Mouse (Mus musculus): ENCODE measurements around the gene Hspb8. TPM values are rescaled to one million over a fixed set of nuclear protein-coding genes. Genes with fewer than 3 reads are reported as not detected.

Gene Hspb8
- total and polyA plus RNA-seq, 3 experiments: not detected

- Histone ChIP-seq H3K4me2 (ENCODE audit: insufficient read depth, low read depth, poor library complexity, severe bottlenecking) (no peak overlapping the region), H3K4me1 (ENCODE audit: control insufficient read depth in 1 of 2, insufficient read depth in 2 of 2) (no peaks in the 10 kb centered on the region), H3K4me3 (replicated peaks in 1 of 3; ENCODE audit: low read depth in 2 of 3, low read length in 2 of 3, poor library complexity in 1 of 3) (no peak overlapping the region), H3K27me3 (replicated peaks) (no peaks in the 10 kb centered on the region), H3K9ac (ENCODE audit: insufficient read depth, low read depth) (no peak overlapping the region), H3K36me3 (replicated peaks in 1 of 2; ENCODE audit: control insufficient read depth in 1 of 2, insufficient read depth in 1 of 2, low read length in 1 of 2) (no peaks in the 10 kb centered on the region), H3K9me3 (replicated peaks; ENCODE audit: low read length) (peaks cover 89% of the 10 kb centered on the region), H3K27ac (ENCODE audit: insufficient read depth, low read depth) (no peak overlapping the region), H3K79me2 (replicated peaks; ENCODE audit: control insufficient read depth, extremely low read depth, insufficient read depth, poor library complexity, severe bottlenecking) (no peaks in the 10 kb centered on the region)
- no peak for DNase-seq (ENCODE audit: extremely low read depth)
- TF ChIP-seq POLR2AphosphoS2 (IDR thresholded peaks at IDR 0.05; ENCODE audit: low read depth, low read length): no peak
- TF ChIP-seq SMC3 (IDR thresholded peaks at IDR 0.05; ENCODE audit: low read depth, low read length): no peak
- TF ChIP-seq JUND (conservative IDR thresholded peaks at IDR 0.05; ENCODE audit: low read depth, low read length): no peak
- TF ChIP-seq SIN3A (IDR thresholded peaks at IDR 0.05; ENCODE audit: low read length): no peak
- TF ChIP-seq ZKSCAN1 (IDR thresholded peaks at IDR 0.05; ENCODE audit: borderline replicate concordance, low read depth, low read length): no peak
- TF ChIP-seq POLR2A (IDR thresholded peaks at IDR 0.05; ENCODE audit: low read depth, low read length): no peak
- no peak for TF ChIP-seq GABPA (IDR thresholded peaks at IDR 0.05; ENCODE audit: insufficient replicate concordance, low read depth, low read length)
- no peak for TF ChIP-seq IRF4 (IDR thresholded peaks at IDR 0.05; ENCODE audit: low read depth, low read length)
- TF ChIP-seq PAX5 (IDR thresholded peaks at IDR 0.05; ENCODE audit: low read length): no peak
- TF ChIP-seq MYC (IDR thresholded peaks at IDR 0.05; ENCODE audit: low read depth, low read length): no peak
- dilution Hi-C loops (cut with MboI; ENCODE audit: extremely low pct_ligation_motif_present, extremely low pct_unique_long_range_greater_than_20kb, low sequenced_read_pairs): no loop called here
- in situ Hi-C loops (cut with MboI; ENCODE audit: low pct_ligation_motif_present, low pct_unique_long_range_greater_than_20kb, low sequenced_read_pairs): no loop called here
Measured at GRCm38 (mm10) chr5:116392603-116393002, 30.1 kb downstream of the Hspb8 start.

GRCm38 (mm10) chr5:116389856-116390542, 32.7 kb downstream of the Hspb8 start:
- H3K27me3 ChIP-seq (replicated peaks): no peaks in the 10 kb centered on the region
- TF ChIP-seq HCFC1 (IDR thresholded peaks at IDR 0.05; ENCODE audit: low read depth, low read length) (no peak), JUND (conservative IDR thresholded peaks at IDR 0.05; ENCODE audit: low read depth, low read length) (no peak), MEF2A (IDR thresholded peaks at IDR 0.05; ENCODE audit: borderline replicate concordance, low read depth, low read length) (no peak), MAZ (IDR thresholded peaks at IDR 0.05; ENCODE audit: low read depth, low read length) (no peak), ELF1 (IDR thresholded peaks at IDR 0.05; ENCODE audit: low read depth, low read length) (no peak), E2F4 (IDR thresholded peaks at IDR 0.05; ENCODE audit: insufficient replicate concordance, low read depth, low read length) (no peak), CHD1 (IDR thresholded peaks at IDR 0.05; ENCODE audit: low read depth, low read length) (no peak), BHLHE40 (IDR thresholded peaks at IDR 0.05; ENCODE audit: low read depth, low read length) (no peak), RAD21 (IDR thresholded peaks at IDR 0.05; ENCODE audit: low read depth, low read length) (no peak), UBTF (IDR thresholded peaks at IDR 0.05; ENCODE audit: low read depth, low read length) (no peak), KAT2A (IDR thresholded peaks at IDR 0.05; ENCODE audit: insufficient replicate concordance, low read length) (no peak), JUN (IDR thresholded peaks at IDR 0.05; ENCODE audit: insufficient read depth, low read depth, low read length) (no peak), ZMIZ1 (IDR thresholded peaks at IDR 0.05; ENCODE audit: low read depth, low read length) (no peak), SIN3A (IDR thresholded peaks at IDR 0.05; ENCODE audit: low read length) (no peak), USF1 (IDR thresholded peaks at IDR 0.05; ENCODE audit: low read depth, low read length) (no peak), TCF12 (IDR thresholded peaks at IDR 0.05; ENCODE audit: low read depth, low read length) (no peak)
- H3K79me2 ChIP-seq (replicated peaks; ENCODE audit: control insufficient read depth, extremely low read depth, insufficient read depth, poor library complexity, severe bottlenecking): no peaks in the 10 kb centered on the region
- H3K9ac ChIP-seq (ENCODE audit: insufficient read depth, low read depth): no peak overlapping the region
- DNase-seq (ENCODE audit: extremely low read depth): no peak
- in situ Hi-C loops (cut with MboI; ENCODE audit: low pct_ligation_motif_present, low pct_unique_long_range_greater_than_20kb, low sequenced_read_pairs) (no loop called here), dilution Hi-C loops (cut with MboI; ENCODE audit: extremely low pct_ligation_motif_present, extremely low pct_unique_long_range_greater_than_20kb, low sequenced_read_pairs) (no loop called here)
- H3K4me1 ChIP-seq (ENCODE audit: control insufficient read depth in 1 of 2, insufficient read depth in 2 of 2): no peaks in the 10 kb centered on the region
- H3K9me3 ChIP-seq (replicated peaks; ENCODE audit: low read length): peaks cover 88% of the 10 kb centered on the region
- no peaks in the 10 kb centered on the region for H3K36me3 ChIP-seq (replicated peaks in 1 of 2; ENCODE audit: control insufficient read depth in 1 of 2, insufficient read depth in 1 of 2, low read length in 1 of 2)
- no peak overlapping the region for H3K4me2 ChIP-seq (ENCODE audit: insufficient read depth, low read depth, poor library complexity, severe bottlenecking)
- no peak overlapping the region for H3K27ac ChIP-seq (ENCODE audit: insufficient read depth, low read depth)
- peak overlapping the region in 1 of 3 experiments; percentile 16 for H3K4me3 ChIP-seq (replicated peaks in 1 of 3; ENCODE audit: low read depth in 2 of 3, low read length in 2 of 3, poor library complexity in 1 of 3)
